7 mouse cellular contexts compared by ENCODE assay signal in the genomic region with DNA sequence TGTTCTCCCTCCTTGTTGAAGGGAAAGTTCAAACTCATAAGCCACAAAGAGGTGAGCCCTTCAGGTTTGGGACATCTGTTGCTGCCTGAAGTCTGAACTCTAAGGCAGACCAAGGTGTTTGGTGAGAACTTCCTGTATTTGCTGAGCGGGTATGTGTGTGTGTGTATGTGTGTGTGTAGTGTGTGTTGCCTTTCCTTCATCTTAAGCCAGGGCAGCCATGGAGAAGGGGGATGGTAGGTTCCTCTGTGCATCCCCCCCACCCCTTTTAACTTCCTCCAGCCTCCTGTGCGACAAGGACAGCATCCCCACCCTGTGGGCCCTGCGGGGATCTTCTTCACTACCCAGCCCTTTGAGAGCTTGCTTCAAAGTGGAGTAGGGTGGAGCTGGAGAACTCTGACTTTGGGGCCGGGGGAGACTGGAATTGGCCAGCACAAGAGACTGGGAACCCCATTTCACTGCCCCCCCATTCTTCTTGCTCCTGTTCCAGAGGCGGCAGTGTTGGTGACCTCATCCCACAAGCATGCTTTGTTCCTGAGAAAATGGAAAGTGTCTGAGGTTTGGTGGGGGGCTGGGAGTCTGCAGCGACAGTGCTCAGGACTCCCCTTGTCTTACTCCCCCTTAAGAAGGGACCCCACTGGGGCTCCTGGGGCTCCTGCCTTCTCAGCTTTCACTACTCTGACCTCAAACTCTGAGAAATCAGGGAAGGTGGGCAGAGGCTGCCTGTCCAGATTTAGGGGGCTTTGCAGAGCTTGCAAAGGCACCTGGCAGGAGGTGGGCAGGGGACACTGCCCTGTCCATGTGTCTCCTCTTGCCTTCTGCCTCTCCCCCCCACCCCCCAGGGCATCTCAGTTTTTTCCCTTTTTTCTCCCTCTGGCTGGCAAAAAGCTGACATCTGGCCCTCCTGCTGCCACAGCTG. TPM values are rescaled to one million over a fixed set of nuclear protein-coding genes. Genes with fewer than 3 reads are reported as not detected.
A peak's percentile ranks its signal among the peaks of the same experiment; 100 is the strongest.
DNase-seq lines count a peak whose midpoint lies in the region; ATAC-seq and TF ChIP-seq lines count a peak whose summit lies in the region.

No protein-coding gene starts in this region.

- peak overlapping the region; percentile 23 for H3K4me2 ChIP-seq in intestine, embryonic 16.5 days (ENCODE audit: low read depth, low read length)

- peak; percentile 46 for TF ChIP-seq POLR2A in embryonic fibroblast, embryonic 13.5 days (IDR thresholded peaks at IDR 0.05; ENCODE audit: low read depth, low read length)

- no peak for TF ChIP-seq CTCF in embryonic fibroblast, embryonic 13.5 days (IDR thresholded peaks at IDR 0.05; ENCODE audit: borderline replicate concordance, insufficient read depth, low read length)

- no peaks in the 10 kb centered on the region for H3K9me3 ChIP-seq in intestine, embryonic 16.5 days (ENCODE audit: control insufficient read depth, low read length)

- no peaks in the 10 kb centered on the region for H3K36me3 ChIP-seq in intestine, embryonic 16.5 days (ENCODE audit: control insufficient read depth, insufficient read depth, low read length)

- no peak for ATAC-seq in intestine, embryonic 16.5 days
- ATAC-seq in megakaryocyte progenitor cell, adult 5-6 weeks (replicated peaks; ENCODE audit: poor library complexity), result no peak

- H3K9ac ChIP-seq in intestine, embryonic 16.5 days (ENCODE audit: low read depth, low read length), result peak overlapping the region; percentile 7

- no peaks in the 10 kb centered on the region for H3K27me3 ChIP-seq in intestine, embryonic 16.5 days (replicated peaks; ENCODE audit: control insufficient read depth, insufficient read depth, low read length)

- peak overlapping the region; percentile 94 for H3K27ac ChIP-seq in embryonic fibroblast, embryonic 13.5 days (ENCODE audit: insufficient read depth, low read length)
- peak overlapping the region; percentile 83 for H3K27ac ChIP-seq in intestine, embryonic 16.5 days (ENCODE audit: low read length)

- peak overlapping the region; percentile 54 for H3K4me3 ChIP-seq in embryonic fibroblast, embryonic 13.5 days (ENCODE audit: insufficient read depth, low read length)
- peak overlapping the region; percentile 19 for H3K4me3 ChIP-seq in intestine, embryonic 16.5 days (ENCODE audit: low read length)

- peak; percentile 80 for DNase-seq in A20 (ENCODE audit: low read depth, low spot score)
- peak; percentile 78 for DNase-seq in CD4-positive, CD25-positive, alpha-beta regulatory T cell, adult 2 months (ENCODE audit: low read depth, low spot score)
- peak; percentile 83 for DNase-seq in naive thymus-derived CD4-positive, alpha-beta T cell, adult 2 months (ENCODE audit: low read depth)
- no peak for DNase-seq in gastrocnemius, postnatal 14 days

- 12% methylated on average over 6 of the region's 6 CpGs for WGBS in intestine, embryonic 16.5 days

- H3K4me1 ChIP-seq in embryonic fibroblast, embryonic 13.5 days (ENCODE audit: control insufficient read depth, insufficient read depth, low read length), result peaks cover 14% of the 10 kb centered on the region
- H3K4me1 ChIP-seq in intestine, embryonic 16.5 days (ENCODE audit: control insufficient read depth, insufficient read depth, low read length), result peaks cover 50% of the 10 kb centered on the region

- intact Hi-C loops in gastrocnemius, postnatal 14 days (cut with DNase I; ENCODE audit: low total_unique reads), result no loop called here

RNA-seq across cellular contexts. Expression of gene Fhl3, which starts 3.6 kb away (rescaled TPM):
- 135 and 148 TPM in 2 replicates for polyA plus RNA-seq in embryonic fibroblast, embryonic 13.5 days (2011; ENCODE audit: insufficient read length, low read depth, missing spikeins)
- polyA plus RNA-seq in intestine, embryonic 16.5 days (2015; fragmentation: Nextera tagmentation; extraction: Ambion mirVana), result 5.1 and 5.2 TPM in 2 replicates
- total RNA-seq in megakaryocyte progenitor cell, adult 5-6 weeks (2015), result 17.1 and 19.3 TPM in 2 replicates
- 4.9 and 5.3 TPM in 2 replicates for total RNA-seq in megakaryocyte progenitor cell, adult 5-6 weeks (2017)
- 100 to 1,000 TPM in 1 of 2 experiments, 10 to 100 TPM in 1; 77.5 to 112 TPM for total RNA-seq in gastrocnemius, postnatal 14 days (2021)

RNA-seq across cellular contexts. Expression of gene Sf3a3, which starts 10.4 kb away (rescaled TPM):
- 64.6 and 70.7 TPM in 2 replicates for polyA plus RNA-seq in embryonic fibroblast, embryonic 13.5 days (2011; ENCODE audit: insufficient read length, low read depth, missing spikeins)
- polyA plus RNA-seq in intestine, embryonic 16.5 days (2015; fragmentation: Nextera tagmentation; extraction: Ambion mirVana), result 105 and 125 TPM in 2 replicates
- total RNA-seq in megakaryocyte progenitor cell, adult 5-6 weeks (2015), result 98.5 and 113 TPM in 2 replicates
- total RNA-seq in megakaryocyte progenitor cell, adult 5-6 weeks (2017), result 158 and 175 TPM in 2 replicates
- 10 to 100 TPM; 14.7 to 17.4 TPM for total RNA-seq in gastrocnemius, postnatal 14 days (2021)

RNA-seq across cellular contexts. Expression of gene Utp11, which starts 10.7 kb away (rescaled TPM):
- polyA plus RNA-seq in embryonic fibroblast, embryonic 13.5 days (2011; ENCODE audit: insufficient read length, low read depth, missing spikeins), result 51.1 and 51.9 TPM in 2 replicates
- 51.8 and 58.6 TPM in 2 replicates for polyA plus RNA-seq in intestine, embryonic 16.5 days (2015; fragmentation: Nextera tagmentation; extraction: Ambion mirVana)
- total RNA-seq in megakaryocyte progenitor cell, adult 5-6 weeks (2015), result 78.0 and 81.5 TPM in 2 replicates
- total RNA-seq in megakaryocyte progenitor cell, adult 5-6 weeks (2017), result 70.8 and 93.1 TPM in 2 replicates
- 10 to 100 TPM; 16.5 to 20.4 TPM for total RNA-seq in gastrocnemius, postnatal 14 days (2021)

RNA-seq across cellular contexts. Expression of gene Inpp5b, which starts 37.5 kb away (rescaled TPM):
- polyA plus RNA-seq in embryonic fibroblast, embryonic 13.5 days (2011; ENCODE audit: insufficient read length, low read depth, missing spikeins), result 33.5 and 48.3 TPM in 2 replicates
- 27.0 and 27.5 TPM in 2 replicates for polyA plus RNA-seq in intestine, embryonic 16.5 days (2015; fragmentation: Nextera tagmentation; extraction: Ambion mirVana)
- total RNA-seq in megakaryocyte progenitor cell, adult 5-6 weeks (2015), result 32.9 and 36.0 TPM in 2 replicates
- total RNA-seq in megakaryocyte progenitor cell, adult 5-6 weeks (2017), result 28.6 and 31.4 TPM in 2 replicates
- 1 to 10 TPM; 8.7 to 9.4 TPM for total RNA-seq in gastrocnemius, postnatal 14 days (2021)

RNA-seq across cellular contexts. Expression of gene Pou3f1, which starts 47.5 kb away (rescaled TPM):
- not detected in 2 replicates for polyA plus RNA-seq in embryonic fibroblast, embryonic 13.5 days (2011; ENCODE audit: insufficient read length, low read depth, missing spikeins)
- polyA plus RNA-seq in intestine, embryonic 16.5 days (2015; fragmentation: Nextera tagmentation; extraction: Ambion mirVana), result 0.04 TPM in 1 of 2 replicates, not detected in the other
- 0.05 TPM in 1 of 2 replicates, not detected in the other for total RNA-seq in megakaryocyte progenitor cell, adult 5-6 weeks (2015)
- not detected in 2 replicates for total RNA-seq in megakaryocyte progenitor cell, adult 5-6 weeks (2017)
- 1 to 10 TPM; 1.3 to 2.2 TPM for total RNA-seq in gastrocnemius, postnatal 14 days (2021)

Comparison
In these comparisons a context has a peak if more than half of its experiments do, and no peak if none do; other contexts are left out.
1. RNA of gene Sf3a3, which starts 10.4 kb away (total RNA-seq): 98.5 to 175 TPM in megakaryocyte progenitor cell, adult 5-6 weeks; 14.7 to 17.4 TPM in gastrocnemius, postnatal 14 days; every median in the first group is over 4 times any median in the second.